Mouse (Mus musculus) layer of hippocampus, adult 18-20 months (tissue): ENCODE measurements at regions not wholly inside any gene's neighbourhood (a gene's known extent, or its start where the extent isn't known, plus 50 kb on each side); places are given as distances from the start of the nearest gene placed in this dataset.

ENCODE experiments used
- DNase-seq, 2 experiments: peaks; one replicate each; pipeline ENCODE4 v3.0.0; 2022; ENCODE audit warnings: low spot score in 2 of 2

- DNase-seq, result no peak
These were observed 170.2 kb downstream of the Adck1 start for GRCm38 (mm10) chr12:88530450-88531143.

DNA sequence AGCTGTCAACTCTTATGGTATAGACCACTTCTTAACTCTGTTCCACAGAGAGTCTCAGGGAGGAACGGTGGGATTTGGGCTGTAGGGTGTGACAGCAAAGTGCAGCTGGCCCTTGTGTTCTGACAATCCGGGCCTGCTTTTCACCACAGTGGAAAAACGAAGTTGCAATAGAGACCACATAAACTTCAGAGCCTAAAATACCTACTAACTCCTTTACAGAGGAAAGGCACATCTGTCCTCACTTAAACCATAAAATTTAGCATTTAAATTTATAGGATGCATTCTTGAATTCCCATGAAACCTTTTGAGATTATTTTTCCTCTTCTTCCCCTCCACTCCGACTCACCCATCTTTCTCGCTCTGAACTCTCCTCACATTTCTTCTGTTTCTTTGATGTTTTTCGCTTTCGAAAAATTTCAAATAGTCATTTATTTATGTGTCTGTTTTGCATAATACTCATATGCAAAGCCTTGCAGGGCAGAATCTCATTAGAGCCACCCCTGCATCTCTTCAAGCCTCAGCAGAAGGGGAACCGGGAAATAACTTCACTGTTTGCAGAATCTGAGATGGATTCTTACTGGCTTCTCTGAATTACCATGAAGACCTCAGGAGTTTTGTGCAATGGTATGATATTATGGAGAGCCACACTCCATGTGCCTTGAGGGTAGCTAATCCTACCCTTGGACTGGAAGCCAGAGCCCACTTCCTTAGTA, 172.1 kb downstream of the Adck1 start:
- DNase-seq, result no peak

- DNase-seq, result peak; percentile 44 to 86
These were observed 170.8 kb upstream of the Nrxn3 start for GRCm38 (mm10) chr12:88551856-88552255.

GRCm38 (mm10) chr12:88555475-88555874, 167.2 kb upstream of the Nrxn3 start:
- no peak for DNase-seq

GRCm38 (mm10) chr12:88558036-88558435, 164.6 kb upstream of the Nrxn3 start:
- no peak for DNase-seq

DNA sequence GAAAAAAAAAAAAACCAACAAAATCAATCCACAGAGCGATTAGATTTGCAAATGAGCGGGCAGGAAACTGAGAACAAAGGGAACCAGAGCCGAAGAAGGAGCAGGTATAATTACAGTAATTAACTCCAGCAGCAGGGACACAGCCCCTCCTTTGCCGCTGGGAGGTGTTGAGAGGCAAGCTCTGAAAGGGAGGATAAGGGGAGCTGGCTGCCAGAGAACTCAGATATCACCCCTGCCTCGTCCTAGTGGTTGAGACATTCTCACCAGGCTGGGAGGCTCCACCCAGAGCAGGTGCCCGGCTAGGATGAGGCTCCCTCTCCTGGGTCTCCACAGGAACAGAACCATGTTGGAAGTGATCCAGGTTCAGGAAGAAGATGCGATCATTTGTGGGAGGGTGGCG, 142.7 kb upstream of the Nrxn3 start:
- peak in 1 of 2 experiments; percentile 8 for DNase-seq

DNA sequence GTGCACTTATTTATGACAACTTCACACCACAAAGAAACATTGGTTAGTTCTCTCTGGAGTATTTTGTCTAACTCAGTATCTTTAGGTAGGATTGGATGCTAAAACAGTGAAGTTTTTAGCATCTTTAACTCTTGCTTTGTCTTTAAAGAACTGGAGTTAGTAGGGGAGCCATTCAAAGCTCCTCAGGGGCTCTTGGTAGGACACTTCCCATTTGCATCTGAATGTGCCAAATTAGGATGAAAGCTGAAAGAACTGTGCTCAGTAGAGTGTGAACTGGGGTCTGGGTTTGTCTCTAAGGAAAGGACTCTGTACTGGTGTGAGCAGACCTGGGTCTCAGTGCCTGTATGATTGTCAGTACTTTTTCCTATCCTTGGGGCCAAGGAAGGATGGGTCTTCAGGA, 116.7 kb upstream of the Nrxn3 start:
- no peak for DNase-seq

DNA sequence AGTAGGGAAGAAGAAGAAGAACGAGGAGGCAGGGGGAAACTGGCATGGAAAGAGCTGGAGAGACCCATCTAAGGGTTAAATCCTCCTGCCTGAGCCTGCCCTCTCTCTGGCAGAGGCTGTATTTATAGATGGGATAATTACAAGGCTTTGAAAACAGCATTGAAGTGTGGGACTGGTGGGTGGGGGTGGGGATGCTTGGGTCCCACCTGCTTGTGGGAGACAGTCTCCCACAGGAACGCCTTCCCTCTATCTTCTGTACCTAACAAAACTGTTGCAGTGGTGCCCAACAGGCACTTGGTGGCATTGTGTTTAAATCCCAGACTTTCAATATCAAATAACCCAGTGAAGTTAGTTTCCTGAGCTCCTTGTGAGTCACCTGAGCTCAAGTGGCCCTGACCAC, 102.6 kb upstream of the Nrxn3 start:
- peak in 1 of 2 experiments; percentile 9 for DNase-seq

GRCm38 (mm10) chr12:88644281-88644680, 78.4 kb upstream of the Nrxn3 start:
- DNase-seq, result no peak

DNA sequence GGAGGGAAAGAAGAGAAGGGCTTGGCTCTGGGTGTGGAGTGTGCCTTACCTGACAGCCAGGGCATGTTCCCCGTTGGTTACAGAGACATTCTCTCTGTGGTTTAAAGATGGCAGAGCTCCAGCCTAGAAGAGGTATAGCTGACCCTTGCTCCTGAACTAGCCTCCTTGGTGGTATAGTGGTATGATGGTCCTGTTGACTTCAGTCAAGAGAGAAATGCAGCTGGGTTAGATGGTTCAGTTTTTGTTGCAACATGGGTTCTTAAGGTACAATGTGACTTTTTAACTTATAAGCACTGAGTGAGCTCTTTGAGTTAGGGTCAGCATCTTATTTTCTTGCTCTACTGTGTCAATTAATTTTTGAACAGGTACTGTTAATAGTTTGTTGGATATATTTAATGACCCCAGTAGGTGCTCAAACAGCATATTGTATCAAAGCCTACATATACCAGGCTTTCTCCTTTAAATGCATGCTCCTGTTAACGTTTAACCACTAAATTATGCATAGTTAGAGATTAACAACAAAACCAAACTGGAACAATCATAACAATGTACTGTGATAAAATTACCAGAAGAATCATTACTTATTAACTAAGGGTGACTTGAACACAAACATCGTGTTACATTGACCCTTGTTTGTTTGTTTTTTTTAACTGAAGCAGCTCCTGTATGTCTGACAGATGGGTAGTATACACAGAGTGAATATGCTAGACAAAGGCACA, 70.5 kb upstream of the Nrxn3 start:
- no peak for DNase-seq
